Mouse (Mus musculus) olfactory bulb, adult 2 months (tissue): ENCODE data around the gene Arntl. TPM values are rescaled to one million over a fixed set of nuclear protein-coding genes. Genes with fewer than 3 reads are reported as not detected.
"Not testable (repeated sequence)": the region's sequence is repeated elsewhere in the genome, so short reads cannot be mapped to it uniquely, and the experiment has no call there.

Experiments used
- H3K27ac ChIP-seq: fragments of 200-500 bp; 2 replicates; pipeline ENCODE4 v1.5.1; 2012; ENCODE audit warnings: low read depth, low read length; ENCODE audit not compliant: insufficient read depth
- H3K4me1 ChIP-seq: fragments of 200-500 bp; 2 replicates; pipeline ENCODE4 v1.6.1; 2012; ENCODE audit warnings: low read length; ENCODE audit not compliant: control insufficient read depth, insufficient read depth
- H3K4me3 ChIP-seq: fragments of 200-500 bp; 2 replicates; pipeline ENCODE4 v1.5.1; 2012; ENCODE audit warnings: mild to moderate bottlenecking, low read depth, low read length, moderate library complexity; ENCODE audit not compliant: insufficient read depth
- CTCF ChIP-seq: fragments of 200-500 bp; IDR thresholded peaks from 2 replicates; pipeline ENCODE4 v1.5.1; 2012; ENCODE audit warnings: low read depth, mild to moderate bottlenecking, low read length, moderate library complexity; ENCODE audit not compliant: insufficient read depth
- POLR2A ChIP-seq: fragments of 200-500 bp; IDR thresholded peaks from 2 replicates; pipeline ENCODE4 v1.6.1; 2012; ENCODE audit warnings: mild to moderate bottlenecking, low read depth, low read length, moderate library complexity; ENCODE audit not compliant: insufficient read depth
- WGBS: fragments of 180-500 bp; shearing (Covaris S2); methylation state at CpG from one replicate; pipeline ENCODE4 v1.1.7; 2018; 5-methylcytosine and 5-hydroxymethylcytosine counted together
- polyA plus RNA-seq: library from polyadenylated mRNA; stranded (reverse); fragments of >200 nt; gene quantifications from 2 replicates; pipeline ENCODE4 v1.2.4, GENCODE M21; 2012; ENCODE audit warnings: low replicate concordance; ENCODE audit not compliant: missing spikeins, insufficient read depth, insufficient read length

The Arntl gene
- polyA plus RNA-seq, 1 experiment: not detected

DNA sequence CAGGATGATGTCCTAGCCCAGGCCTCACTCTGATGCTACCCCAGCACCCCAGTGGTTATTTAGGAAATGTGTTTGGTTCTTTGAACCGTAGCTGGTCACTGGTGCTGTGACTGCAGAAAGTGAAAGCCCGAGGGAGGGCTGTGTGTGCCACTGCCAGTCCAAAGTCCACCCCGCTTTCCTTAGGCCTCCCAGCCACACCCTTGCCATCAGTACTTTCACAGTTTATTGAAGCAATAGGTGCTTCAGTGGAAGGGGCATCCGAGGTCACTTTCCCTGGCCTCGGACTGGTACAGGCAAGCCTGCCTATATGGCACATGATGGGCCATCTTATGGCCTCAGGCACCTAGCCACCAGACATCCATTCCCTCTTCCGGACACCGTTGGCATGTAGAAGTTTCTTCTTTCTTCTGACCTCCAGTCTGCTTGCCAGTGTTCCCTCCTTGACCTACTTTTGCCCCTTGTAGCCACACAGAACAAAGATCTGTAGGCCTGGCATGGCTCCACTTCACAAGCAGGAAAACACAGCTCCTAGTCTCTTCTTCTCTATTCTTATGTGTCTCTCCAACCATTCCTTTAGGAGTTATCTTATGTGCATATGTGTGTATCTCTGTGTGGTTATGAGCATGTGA, 46.6 kb downstream of the Arntl start:
- TF ChIP-seq POLR2A (no peak), CTCF (no peak)
- Histone ChIP-seq H3K27ac (no peak overlapping the region), H3K4me3 (no peak overlapping the region), H3K4me1 (peaks cover 43% of the 10 kb centered on the region)
- 80% methylated on average over 7 of the region's 7 CpGs for WGBS

DNA sequence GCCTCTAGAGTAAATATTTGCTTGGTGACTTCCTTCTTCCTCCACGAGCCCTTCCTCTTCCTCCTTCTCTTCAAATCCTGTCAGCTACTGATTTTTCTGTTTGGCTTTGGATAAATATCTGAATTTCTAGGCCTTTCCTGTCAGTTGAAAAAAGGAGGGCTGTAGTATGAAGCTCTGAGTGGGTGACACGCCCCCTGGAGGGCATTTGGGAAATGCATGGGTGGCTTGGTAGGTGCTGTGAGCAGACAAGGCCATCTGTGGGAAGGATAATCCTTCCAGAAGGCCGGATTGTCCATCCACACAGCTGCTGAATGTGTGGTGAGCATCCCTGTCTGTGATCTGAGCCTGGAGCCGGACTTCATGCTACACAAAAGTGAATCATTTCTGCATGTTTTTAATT, 48.8 kb downstream of the Arntl start:
- Histone ChIP-seq H3K4me1 (peaks cover 34% of the 10 kb centered on the region), H3K27ac (no peak overlapping the region), H3K4me3 (no peak overlapping the region)
- WGBS: 64% methylated on average over 4 of the region's 4 CpGs
- TF ChIP-seq POLR2A (no peak), CTCF (0 out of 2 replicates have a peak, but pooled peaks have one; percentile 34)

DNA sequence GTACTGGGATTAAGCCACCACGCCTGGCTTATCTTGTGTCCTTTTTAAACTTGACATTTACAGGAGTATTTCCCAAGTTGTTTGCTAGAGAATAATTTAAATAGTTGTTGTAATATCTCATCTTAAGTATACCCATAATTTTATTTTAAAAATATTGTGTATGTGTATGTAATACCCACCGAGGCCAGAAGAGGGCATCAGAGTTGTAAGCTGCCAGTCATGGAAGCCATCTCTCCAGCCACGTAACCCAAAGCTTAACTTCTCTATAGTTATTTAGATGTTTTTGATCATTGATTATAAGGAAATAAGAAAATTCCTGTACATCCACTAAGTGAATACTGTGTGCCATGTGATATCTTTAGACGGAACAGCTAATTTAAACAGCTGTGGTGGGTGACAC, 51.2 kb downstream of the Arntl start:
- no peak overlapping the region for H3K27ac ChIP-seq
- WGBS: 80% methylated on average over 4 of the region's 4 CpGs
- H3K4me1 ChIP-seq: peaks cover 34% of the 10 kb centered on the region
- no peak overlapping the region for H3K4me3 ChIP-seq
- TF ChIP-seq POLR2A (no peak), CTCF (no peak)

DNA sequence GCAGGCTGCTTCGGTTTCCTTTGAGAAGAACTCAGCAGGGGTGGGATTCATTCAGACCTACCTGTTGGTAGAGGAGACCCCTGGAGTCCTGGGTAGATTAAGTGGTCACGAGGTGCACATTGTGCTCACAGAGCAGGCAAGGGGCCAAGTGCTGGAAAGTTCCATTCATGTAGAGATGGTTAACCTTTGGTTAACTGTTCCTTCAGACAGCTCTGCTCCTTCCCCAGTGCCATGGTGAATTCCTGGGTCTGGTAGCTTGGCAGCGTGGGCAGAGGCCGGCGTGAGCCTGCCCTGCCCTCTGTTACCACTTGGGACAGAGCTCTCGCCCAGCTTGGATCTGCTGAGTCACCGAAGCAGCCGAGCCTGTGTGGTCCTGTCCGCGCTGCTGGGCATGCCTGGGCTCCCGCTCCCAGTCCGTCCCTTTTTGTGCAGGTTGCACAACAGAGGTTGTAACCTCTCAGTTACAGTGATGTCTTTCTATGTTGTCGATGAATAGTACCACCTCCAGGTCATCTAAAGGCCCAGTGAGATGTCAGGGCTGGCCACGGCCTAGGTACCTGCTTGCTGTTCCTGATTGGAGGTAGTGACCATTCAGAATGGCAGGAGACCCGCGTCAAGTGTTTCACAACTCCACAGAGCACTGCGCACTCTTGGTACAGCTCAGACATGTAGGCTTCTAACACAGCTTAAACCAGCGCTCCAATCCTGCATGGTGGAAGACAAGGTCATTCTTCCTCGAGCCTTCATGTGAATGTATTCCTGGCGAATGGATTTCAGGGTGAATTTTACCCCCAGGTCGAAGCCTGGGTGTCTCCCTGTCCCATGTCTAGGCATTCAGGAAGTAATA, 53.3 kb downstream of the Arntl start:
- TF ChIP-seq POLR2A (no peak), CTCF (no peak)
- Histone ChIP-seq H3K4me3 (no peak overlapping the region), H3K27ac (peak overlapping the region; percentile 48; the same call in 1 of the 2 replicates), H3K4me1 (peaks cover 32% of the 10 kb centered on the region)
- 69% methylated on average over 21 of the region's 21 CpGs for WGBS

DNA sequence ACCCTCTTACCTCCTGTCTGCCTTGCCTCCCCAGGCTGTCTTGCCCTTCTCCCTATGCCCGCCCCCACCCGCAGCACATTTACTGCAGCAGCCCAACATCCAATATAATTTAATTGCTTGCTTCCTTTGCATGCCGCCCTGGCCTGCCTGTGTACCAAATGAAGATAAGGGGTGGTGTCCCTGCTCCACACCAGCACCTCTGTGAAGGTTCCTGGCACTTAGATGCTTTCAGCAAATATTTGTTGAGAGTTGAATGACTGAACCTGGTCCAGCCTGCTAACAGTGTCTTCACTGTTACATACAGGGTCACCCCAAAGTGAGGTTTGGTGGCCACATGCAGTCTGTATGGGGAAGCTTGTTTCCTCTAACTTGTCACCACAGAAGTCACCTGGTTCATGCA, 54.4 kb downstream of the Arntl start:
- no peak overlapping the region for H3K27ac ChIP-seq
- 62% methylated on average over 3 of the region's 3 CpGs for WGBS
- TF ChIP-seq CTCF (no peak), POLR2A (no peak)
- peaks cover 29% of the 10 kb centered on the region for H3K4me1 ChIP-seq
- H3K4me3 ChIP-seq: no peak overlapping the region

DNA sequence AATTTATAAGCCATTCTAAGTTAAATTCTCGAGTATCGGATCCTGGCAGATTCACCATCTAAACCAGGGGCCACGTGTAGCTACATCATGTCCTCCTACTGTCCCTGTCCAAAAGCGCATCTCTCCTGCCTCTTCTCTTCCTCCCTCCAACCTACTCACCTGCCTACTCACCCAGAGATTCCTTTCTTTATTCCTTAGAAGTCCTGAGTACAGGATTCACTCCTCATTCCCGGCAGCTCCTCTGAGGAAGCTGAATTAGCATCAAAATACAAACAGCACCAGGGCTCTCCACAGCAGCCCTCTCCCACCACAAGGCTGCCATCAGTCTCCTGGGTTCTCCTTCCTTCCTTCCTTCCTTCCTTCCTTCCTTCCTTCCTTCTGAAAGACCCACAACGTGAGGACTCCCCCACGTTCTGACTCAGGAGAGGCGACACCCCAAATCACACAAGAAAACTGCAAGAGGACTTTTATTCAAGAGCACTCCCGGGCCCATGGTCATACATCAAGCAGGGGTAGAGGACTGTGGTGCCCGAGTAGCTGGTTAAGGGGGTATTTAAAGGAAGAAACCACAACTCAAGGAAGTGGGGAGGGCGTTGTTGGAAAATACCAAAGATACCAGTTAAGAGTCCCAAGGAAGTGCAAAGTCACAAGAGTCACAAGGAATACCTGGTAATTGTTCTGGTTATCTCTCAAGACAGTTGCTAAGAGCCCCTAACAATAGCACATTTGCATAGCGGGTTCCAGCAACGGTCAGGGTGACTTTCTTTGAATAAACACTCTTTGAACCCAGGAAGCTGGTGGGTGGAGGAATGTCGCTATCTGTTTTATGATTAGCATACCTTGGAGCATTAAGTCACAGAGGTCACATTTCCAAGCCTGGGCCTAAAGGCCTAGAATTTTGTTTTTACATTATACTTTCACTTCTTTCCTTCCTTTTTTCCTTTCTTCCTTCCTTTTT, 55.5 kb downstream of the Arntl start:
- H3K4me1 ChIP-seq: peaks cover 29% of the 10 kb centered on the region
- H3K4me3 ChIP-seq, H3K27ac ChIP-seq: not testable (repeated sequence)
- 63% methylated on average over 14 of the region's 14 CpGs for WGBS

DNA sequence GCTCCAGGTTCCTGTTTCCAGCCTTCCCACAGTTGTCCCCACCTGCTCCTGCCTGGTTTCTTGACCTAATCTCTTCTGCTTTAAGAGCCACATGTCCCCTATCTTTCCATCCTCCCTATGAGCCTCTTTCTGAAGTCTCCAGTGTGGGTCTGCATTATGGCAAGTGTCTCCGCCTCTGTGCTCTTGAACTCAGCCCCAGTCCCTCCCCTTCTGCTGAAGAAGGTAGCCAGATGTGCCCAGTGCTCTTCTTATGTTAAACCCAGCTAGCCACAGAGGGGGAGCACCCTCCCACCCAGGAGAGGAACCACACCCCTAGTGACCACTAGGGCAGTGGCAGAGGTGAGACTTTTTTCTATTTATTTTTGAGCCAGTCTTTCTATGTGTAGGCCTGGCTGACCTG, 56.7 kb downstream of the Arntl start:
- H3K27ac ChIP-seq: no peak overlapping the region
- TF ChIP-seq POLR2A (no peak), CTCF (no peak)
- peaks cover 29% of the 10 kb centered on the region for H3K4me1 ChIP-seq
- H3K4me3 ChIP-seq: no peak overlapping the region
- 97% methylated on average over 1 of the region's 1 CpGs for WGBS

DNA sequence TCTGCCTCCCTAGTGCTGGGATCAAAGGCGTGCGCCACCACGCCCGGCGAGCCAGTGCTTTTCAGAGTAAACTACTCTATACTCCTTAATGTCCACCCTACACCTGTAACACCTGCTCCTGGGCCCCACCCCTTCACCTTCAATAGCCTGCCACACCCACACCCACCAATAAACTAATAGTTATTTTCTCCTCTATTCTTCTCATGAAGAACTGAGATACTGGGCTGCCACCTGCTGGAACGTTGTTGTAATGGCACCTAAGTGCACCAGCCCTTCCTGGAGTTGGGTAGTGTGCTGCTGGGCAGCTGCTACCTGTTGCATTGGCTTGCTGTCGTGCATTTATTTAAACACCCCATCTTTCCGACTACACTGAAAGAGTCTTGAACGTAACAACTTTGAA, 61.0 kb downstream of the Arntl start:
- WGBS: 79% methylated on average over 9 of the region's 9 CpGs
- H3K27ac ChIP-seq: no peak overlapping the region
- no peak for TF ChIP-seq POLR2A
- no peak for TF ChIP-seq CTCF
- peaks cover 14% of the 10 kb centered on the region for H3K4me1 ChIP-seq
- H3K4me3 ChIP-seq: no peak overlapping the region

DNA sequence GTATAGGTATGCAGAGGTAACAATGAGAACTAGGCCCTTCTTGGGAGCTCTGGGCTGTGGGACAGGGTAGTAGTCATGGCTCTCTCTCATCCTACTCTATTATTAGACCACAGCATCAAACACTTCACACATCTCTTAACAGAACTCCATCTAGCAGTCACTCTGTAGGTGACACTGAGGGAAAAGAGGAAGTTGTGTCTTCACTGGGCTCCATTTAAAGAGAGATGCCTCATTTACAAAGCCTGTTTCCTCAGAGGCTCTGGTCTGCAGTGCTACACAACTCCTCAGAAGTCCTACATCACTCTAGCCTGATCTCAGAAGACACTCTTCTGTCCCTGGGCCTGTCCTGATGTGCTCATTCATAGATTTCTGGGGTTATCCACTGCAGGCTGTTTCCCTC, 61.8 kb downstream of the Arntl start:
- Histone ChIP-seq H3K4me3 (no peak overlapping the region), H3K27ac (no peak overlapping the region), H3K4me1 (peaks cover 17% of the 10 kb centered on the region)
- TF ChIP-seq CTCF: no peak
- TF ChIP-seq POLR2A: no peak
